Mouse (Mus musculus) erythroblast, embryonic 14.5 days (primary cell): ENCODE measurements at regions not wholly inside any gene's neighbourhood (a gene's known extent, or its start where the extent isn't known, plus 50 kb on each side); places are given as distances from the start of the nearest gene placed in this dataset.
A peak's percentile ranks its signal among the peaks of the same experiment; 100 is the strongest.

Experiments used
- H3K27me3 ChIP-seq: 2 replicates; pipeline ENCODE4 v1.6.1; 2012; ENCODE audit warnings: inconsistent platforms; ENCODE audit not compliant: control insufficient read depth
- H3K36me3 ChIP-seq: 2 replicates; pipeline ENCODE4 v1.6.1; 2012; ENCODE audit warnings: mild to moderate bottlenecking, inconsistent platforms; ENCODE audit not compliant: control insufficient read depth
- H3K4me1 ChIP-seq: 2 replicates; pipeline ENCODE4 v1.6.1; 2012; ENCODE audit warnings: inconsistent platforms; ENCODE audit not compliant: control insufficient read depth
- H3K4me3 ChIP-seq: replicated peaks from 2 replicates; pipeline ENCODE3; 2012; ENCODE audit warnings: moderate library complexity, mild to moderate bottlenecking, inconsistent platforms
- H3K9me3 ChIP-seq: 2 replicates; pipeline ENCODE4 v1.6.1; 2012; ENCODE audit warnings: low read length, inconsistent platforms, mixed read lengths; ENCODE audit not compliant: control insufficient read depth
- GATA1 ChIP-seq: IDR thresholded peaks from 2 replicates; pipeline ENCODE4 v1.6.1; 2012; ENCODE audit warnings: low read length, inconsistent platforms, mixed read lengths
- TAL1 ChIP-seq: IDR thresholded peaks from 3 replicates; pipeline ENCODE4 v1.6.1; 2012; ENCODE audit warnings: low read length, inconsistent platforms, mixed read lengths

DNA sequence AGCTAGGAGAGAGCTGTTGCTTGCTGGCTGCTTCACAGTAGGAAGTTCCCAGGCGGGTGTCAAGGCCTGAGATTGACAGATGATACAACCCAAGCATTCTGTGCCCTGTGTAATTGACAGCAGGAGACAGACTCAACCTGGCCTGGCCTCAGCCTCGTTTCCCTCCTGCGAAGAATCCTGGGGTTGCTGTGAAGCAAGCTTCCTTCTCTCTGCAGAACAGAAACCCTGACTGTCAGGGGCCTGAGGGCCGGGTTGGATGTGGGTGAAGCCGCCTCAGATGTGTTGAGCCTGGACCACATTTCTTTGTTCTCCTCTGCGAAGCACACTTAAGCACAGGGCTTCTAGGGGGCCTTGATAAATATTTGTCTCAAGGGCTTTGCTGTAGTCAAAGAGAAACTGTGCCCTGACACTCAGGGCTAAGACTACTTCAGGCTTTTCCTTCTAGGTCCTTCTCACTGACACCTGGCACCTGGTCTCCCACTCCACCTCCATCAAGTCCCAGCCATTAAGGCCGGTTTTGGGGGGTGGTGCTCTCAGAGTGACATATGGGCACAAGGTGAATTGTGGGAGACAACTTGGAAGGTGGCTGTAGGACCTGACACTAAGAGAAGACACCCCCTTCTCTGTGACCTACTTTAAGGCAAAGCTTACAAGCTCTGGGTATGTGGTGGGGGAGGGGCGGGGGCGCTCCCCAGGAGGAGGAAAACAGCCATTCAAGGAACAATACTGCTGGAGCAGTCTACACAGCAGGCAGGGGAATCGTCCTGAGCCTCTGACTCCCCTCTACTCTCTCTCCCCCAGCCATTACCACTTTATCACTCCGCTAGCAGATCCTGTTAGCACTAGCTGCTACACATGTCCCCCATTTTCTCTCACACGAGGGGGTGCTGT lies 219.2 kb upstream of the Hes1 start:
- H3K36me3 ChIP-seq: no peaks in the 10 kb centered on the region
- TF ChIP-seq TAL1 (no peak), GATA1 (no peak)
- no peak overlapping the region for H3K4me3 ChIP-seq
- H3K4me1 ChIP-seq: peaks cover 72% of the 10 kb centered on the region
- no peaks in the 10 kb centered on the region for H3K9me3 ChIP-seq
- H3K27me3 ChIP-seq: no peaks in the 10 kb centered on the region

DNA sequence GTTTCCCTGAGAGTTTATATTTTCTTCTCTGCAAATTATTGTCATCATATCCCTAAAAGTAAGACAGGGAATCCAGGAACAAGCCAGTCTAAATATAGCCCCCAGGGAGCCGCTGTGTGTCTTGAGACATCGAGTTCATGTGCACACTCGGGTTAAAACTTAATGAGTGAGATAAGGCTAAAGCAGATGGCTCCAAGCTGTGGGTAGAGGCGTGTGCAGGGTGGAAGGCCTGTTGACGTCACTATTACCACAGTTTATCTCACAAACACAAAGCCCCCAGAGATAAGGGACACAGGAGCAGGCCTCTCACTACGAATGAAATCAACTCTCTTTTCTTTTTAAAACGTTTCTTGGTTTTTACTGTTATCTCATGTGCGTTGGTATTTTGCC lies 218.6 kb upstream of the Hes1 start:
- Histone ChIP-seq H3K27me3 (no peaks in the 10 kb centered on the region), H3K36me3 (no peaks in the 10 kb centered on the region), H3K4me1 (peaks cover 66% of the 10 kb centered on the region), H3K4me3 (no peak overlapping the region), H3K9me3 (no peaks in the 10 kb centered on the region)
- no peak for TF ChIP-seq TAL1
- peak; percentile 69 for TF ChIP-seq GATA1

GRCm38 (mm10) chr16:29847059-29847458 lies 217.1 kb upstream of the Hes1 start:
- TF ChIP-seq GATA1: peak; percentile 64
- TF ChIP-seq TAL1: no peak
- H3K9me3 ChIP-seq: no peaks in the 10 kb centered on the region
- no peak overlapping the region for H3K4me3 ChIP-seq
- no peaks in the 10 kb centered on the region for H3K27me3 ChIP-seq
- H3K36me3 ChIP-seq: no peaks in the 10 kb centered on the region
- peaks cover 60% of the 10 kb centered on the region for H3K4me1 ChIP-seq

DNA sequence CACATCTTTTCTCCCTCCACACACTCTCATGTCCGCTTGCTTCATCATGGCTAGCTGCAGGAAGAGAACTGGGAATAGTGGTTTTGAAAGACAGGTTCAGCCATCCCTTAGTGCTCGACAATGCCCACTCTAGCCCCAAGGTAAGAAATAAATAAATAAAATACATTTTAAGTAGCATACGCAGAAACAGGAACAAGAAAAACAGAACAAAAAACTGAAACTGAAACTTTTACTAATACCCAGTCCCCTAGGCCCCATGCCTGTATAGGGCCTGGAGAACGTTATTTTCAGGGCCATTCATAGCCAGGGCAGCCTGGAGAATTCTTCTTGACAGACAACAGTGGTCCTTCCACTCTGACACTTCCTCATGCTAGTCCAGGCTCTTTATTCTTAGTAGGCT lies 216.4 kb upstream of the Hes1 start:
- Histone ChIP-seq H3K4me1 (peaks cover 57% of the 10 kb centered on the region), H3K36me3 (no peaks in the 10 kb centered on the region), H3K4me3 (no peak overlapping the region), H3K9me3 (no peaks in the 10 kb centered on the region), H3K27me3 (no peaks in the 10 kb centered on the region)
- no peak for TF ChIP-seq GATA1
- no peak for TF ChIP-seq TAL1

- Histone ChIP-seq H3K9me3 (no peaks in the 10 kb centered on the region), H3K36me3 (no peaks in the 10 kb centered on the region), H3K4me1 (peaks cover 49% of the 10 kb centered on the region), H3K4me3 (no peak overlapping the region), H3K27me3 (no peaks in the 10 kb centered on the region)
- TF ChIP-seq GATA1 (no peak), TAL1 (no peak)
Measured at GRCm38 (mm10) chr16:29848527-29848926, 215.7 kb upstream of the Hes1 start.

- Histone ChIP-seq H3K9me3 (no peaks in the 10 kb centered on the region), H3K4me3 (no peak overlapping the region), H3K27me3 (no peaks in the 10 kb centered on the region), H3K4me1 (peaks cover 39% of the 10 kb centered on the region), H3K36me3 (no peaks in the 10 kb centered on the region)
- TF ChIP-seq GATA1 (no peak), TAL1 (no peak)
Measured at GRCm38 (mm10) chr16:29849511-29849910, 214.7 kb upstream of the Hes1 start.

DNA sequence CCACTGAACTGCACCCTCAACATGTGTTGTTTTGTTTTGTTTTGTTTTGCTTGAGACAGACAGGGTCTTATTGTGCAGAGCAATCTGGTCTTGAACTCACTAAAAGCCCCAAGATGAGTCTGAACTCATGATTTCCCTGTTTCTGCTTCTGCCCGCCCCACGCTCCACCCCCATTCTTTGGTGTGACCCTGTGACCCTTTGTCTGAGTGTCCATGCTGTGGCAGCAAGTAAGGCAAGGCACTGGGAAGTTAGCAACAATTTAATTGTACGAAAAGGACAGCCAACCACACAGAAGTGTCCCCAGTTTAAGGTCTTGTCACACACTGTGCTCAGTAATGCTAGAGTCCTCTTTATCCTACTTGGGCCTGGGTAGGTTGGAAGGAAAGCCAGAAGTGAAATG lies 213.6 kb upstream of the Hes1 start:
- no peaks in the 10 kb centered on the region for H3K36me3 ChIP-seq
- TF ChIP-seq GATA1 (no peak), TAL1 (no peak)

GRCm38 (mm10) chr16:29851827-29852226 lies 212.4 kb upstream of the Hes1 start:
- Histone ChIP-seq H3K9me3 (no peaks in the 10 kb centered on the region), H3K4me1 (peaks cover 19% of the 10 kb centered on the region), H3K27me3 (no peaks in the 10 kb centered on the region), H3K4me3 (no peak overlapping the region), H3K36me3 (no peaks in the 10 kb centered on the region)
- no peak for TF ChIP-seq GATA1
- no peak for TF ChIP-seq TAL1

More for the DNA sequence above, 213.6 kb upstream of the Hes1 start:
- Histone ChIP-seq H3K27me3 (no peaks in the 10 kb centered on the region), H3K4me1 (peaks cover 28% of the 10 kb centered on the region), H3K9me3 (no peaks in the 10 kb centered on the region), H3K4me3 (no peak overlapping the region)

GRCm38 (mm10) chr16:29854805-29855565 lies 209.2 kb upstream of the Hes1 start:
- no peaks in the 10 kb centered on the region; the same call in 1 of the 2 replicates for H3K4me1 ChIP-seq
- H3K9me3 ChIP-seq: no peaks in the 10 kb centered on the region
- no peaks in the 10 kb centered on the region for H3K27me3 ChIP-seq
- TF ChIP-seq TAL1 (no peak), GATA1 (no peak)
- H3K4me3 ChIP-seq: no peak overlapping the region
- no peaks in the 10 kb centered on the region for H3K36me3 ChIP-seq
